Mouse (Mus musculus) lung, postnatal 36 days (tissue): ENCODE measurements at regions not wholly inside any gene's neighbourhood (a gene's known extent, or its start where the extent isn't known, plus 50 kb on each side); places are given as distances from the start of the nearest gene placed in this dataset.

Source experiments
- DNase-seq: peaks from one replicate; pipeline ENCODE4 v3.0.0; 2022; ENCODE audit warnings: mixed read lengths

DNA sequence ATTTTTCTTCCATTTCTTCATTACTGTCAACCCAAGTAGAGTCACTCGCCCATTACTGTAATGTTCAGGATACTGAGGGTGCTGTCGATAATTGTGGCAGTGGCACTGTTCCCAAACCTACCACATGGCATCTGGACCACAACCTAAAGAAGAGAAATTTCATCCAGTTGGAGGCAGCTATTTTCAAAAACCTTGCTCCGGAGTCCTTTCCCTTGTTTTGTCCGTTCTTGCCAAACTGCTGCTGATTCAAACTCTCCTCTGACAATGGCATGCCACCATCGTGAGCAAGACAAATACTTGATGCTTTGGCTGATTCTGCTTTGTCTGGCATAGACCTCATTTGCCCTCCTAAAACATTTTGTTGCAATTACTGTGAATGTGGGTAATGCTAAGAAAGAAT lies 176.9 kb upstream of the Spaca1 start:
- DNase-seq = no peak

DNA sequence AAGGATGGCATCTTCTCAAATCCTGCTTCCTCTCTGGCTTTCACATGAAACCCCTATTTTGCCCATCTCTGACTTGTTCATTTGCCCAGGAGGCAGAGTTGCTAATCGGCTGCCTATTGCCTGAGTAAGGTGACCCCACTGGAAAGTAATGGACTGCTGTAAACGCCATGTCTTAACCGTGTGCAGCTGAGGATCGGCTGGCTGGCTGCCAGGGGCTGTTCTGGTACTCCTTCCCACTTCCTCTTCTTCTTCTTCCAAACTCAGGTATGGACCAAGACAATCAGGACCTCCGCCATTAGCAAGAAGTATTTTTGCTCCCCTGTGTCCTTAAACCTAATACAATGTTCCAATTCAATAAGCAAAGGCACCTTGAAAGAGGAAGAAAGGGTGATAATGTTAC lies 177.6 kb upstream of the Spaca1 start:
- no peak for DNase-seq

DNA sequence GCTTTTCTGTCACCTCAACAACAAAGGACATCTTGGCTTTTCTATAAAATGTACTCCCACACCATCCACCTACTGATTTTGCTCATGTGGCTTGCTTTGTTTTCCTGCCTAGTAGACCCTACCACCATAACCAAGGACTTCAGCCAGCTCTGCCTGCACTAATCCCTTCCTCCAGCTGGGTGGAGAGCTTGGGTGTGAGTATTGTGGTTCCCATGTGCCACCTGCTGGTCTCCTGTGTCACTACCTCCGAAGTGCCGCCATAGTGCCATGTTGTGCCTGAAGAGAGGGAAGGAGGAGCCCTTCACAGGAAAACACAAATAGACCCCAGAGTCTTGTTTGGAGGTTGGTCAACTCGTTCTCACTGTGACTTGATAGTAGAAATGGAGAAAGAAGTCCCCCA lies 181.3 kb upstream of the Spaca1 start:
- peak; percentile 46 for DNase-seq

DNA sequence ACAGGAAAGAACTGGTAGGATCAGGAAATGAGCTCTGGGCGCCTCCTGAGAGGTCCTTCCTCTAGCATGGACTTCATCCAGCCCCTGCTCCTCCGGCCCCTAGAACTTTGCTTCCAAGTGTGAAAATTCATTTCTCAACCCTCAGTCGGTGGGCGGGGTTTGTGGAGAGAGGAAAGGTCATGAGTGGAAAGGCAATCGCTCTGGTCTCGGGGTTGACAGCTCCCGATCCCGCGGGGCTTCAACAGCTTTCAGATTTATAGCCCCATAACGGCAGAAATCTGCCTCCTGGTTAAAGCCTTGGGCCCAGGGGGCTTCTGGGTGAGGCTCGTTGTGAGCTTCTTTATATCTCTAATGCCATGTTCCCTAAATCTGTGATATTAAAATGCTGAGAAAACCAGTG lies 184.2 kb upstream of the Spaca1 start:
- DNase-seq = no peak

DNA sequence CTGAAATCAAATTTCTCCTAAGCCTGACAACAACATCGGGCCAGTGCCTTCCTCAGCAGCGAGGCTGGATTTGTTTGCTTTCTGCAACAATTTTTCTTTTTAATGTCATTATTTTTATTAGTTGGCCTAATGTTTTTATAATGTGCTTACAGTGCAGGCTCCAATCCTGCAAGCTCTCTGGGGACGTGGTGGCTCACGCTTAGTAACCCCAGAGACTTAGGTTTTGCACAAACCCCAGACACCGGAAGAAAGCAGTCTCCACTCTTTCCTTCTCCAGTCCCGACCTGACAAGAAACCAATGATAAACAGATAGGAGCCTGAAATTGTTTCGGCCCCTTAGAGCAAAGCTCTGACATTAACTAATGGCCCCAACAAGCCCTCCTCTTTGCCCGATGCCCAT lies 184.7 kb upstream of the Spaca1 start:
- DNase-seq = no peak

DNA sequence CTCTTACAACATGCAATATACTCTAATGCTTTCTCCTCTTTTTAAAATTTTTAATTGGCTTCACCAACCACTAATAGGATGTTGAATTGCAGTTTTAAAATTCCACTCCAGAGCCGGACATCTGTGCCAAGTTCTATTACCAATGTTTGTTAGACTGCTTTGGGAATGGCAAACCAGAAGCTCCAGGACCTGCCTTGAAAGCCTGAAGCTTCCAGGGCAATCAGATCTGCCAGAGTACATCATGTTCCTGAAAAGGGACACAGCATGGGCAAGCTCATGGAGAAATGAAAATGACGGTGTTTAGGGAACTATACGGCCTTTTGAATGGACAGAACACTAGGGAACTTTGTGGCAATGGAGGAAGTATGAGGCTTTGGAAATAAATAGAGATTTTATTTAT lies 187.8 kb upstream of the Spaca1 start:
- no peak for DNase-seq

DNA sequence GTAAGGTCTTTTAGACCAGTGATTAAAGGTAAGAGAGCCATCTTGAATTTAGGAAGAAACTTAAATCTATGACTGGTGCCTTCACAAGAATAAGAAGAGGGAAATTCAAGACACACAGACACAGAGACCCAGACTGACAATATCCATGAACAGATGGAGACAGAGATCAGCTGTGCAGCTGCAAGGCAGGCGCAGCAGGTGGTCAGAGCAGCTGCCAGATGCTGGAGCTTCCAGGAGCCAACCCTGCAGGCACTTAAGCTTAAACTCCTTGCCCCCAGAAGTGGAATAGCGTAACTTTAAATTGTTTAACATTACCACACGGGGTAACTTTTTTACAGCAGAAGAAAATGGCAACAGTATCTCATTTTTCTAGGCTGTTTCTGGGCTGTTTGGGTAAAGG lies 189.6 kb upstream of the Spaca1 start:
- DNase-seq = no peak

DNA sequence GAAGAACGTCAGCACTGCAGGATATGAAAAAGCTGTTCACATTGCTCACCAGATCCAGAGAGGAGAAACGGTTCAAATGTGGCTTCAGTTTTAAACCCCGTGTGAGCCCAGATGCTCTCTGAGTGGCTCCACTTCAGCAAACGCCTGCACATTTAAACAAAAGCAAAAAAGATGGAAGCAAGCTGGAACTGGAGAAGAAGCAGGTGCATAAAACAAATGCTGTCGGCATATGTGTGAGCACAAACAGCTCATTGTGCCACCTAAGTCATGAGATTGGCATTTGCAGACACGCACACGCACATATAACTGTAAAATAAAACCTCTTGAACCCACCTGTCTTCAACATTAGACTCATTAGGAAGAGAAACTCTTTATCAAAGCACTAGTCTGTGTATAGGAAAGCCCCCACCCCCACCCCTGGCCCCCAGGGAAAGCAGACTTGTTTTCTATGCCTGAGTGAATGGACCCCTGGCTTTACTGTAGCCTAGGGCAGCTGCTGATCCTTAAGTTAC lies 191.1 kb upstream of the Spaca1 start:
- no peak for DNase-seq

DNA sequence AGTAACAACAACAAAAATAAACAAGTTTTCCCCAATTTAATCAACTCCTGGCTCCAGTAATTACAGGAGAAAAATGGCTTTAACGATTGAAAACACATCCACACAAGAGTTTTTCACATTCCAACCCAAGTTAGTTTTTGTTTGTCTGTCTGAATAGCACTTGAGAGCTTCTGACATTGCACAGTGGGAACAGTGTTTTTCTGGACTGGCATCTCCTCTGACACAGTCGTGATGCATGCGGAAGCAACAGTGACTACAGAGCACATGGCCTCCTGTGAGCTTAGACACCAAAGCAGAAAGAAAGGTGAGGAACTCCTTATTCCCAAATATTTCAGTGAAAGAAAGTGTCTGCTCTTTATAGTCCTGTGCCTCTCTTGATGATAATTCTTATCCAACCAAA lies 191.7 kb upstream of the Spaca1 start:
- no peak for DNase-seq

DNA sequence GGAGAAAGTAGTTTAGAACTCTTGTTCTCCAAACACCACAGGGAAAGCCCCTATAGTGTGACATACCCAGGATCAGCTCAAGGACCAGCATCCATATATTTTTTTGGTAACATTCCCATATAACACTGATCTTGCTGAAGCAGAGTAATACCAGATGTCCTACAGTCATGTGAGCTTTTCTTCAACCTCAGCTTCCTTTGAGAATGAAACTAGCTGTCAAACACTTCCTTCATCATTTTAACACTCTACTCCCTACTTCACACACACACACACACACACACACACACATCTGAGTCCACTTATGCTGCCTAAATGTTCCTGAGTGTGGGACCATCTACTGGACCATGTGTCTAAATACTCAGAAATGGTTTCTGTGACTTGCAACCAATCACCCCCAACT lies 209.5 kb upstream of the Spaca1 start:
- DNase-seq = no peak

DNA sequence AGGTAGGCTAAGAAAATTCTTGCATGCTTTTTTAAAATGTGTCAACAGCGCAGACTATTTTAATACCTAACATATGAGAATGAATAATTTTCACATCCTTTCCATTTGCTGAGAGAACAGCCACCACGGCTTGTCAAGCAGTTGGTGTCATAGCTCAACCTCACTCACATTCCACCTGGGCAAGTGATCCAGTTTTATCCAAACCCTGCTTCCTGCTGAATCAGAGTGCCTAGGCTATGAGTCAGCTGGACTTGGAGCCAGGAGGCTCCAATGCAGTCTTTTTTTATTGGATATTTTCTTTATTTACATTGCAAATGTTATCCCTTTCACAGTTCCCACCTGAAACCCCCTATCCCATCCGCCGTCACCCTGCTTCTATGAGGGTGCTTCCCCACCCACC lies 210.5 kb upstream of the Spaca1 start:
- no peak for DNase-seq

DNA sequence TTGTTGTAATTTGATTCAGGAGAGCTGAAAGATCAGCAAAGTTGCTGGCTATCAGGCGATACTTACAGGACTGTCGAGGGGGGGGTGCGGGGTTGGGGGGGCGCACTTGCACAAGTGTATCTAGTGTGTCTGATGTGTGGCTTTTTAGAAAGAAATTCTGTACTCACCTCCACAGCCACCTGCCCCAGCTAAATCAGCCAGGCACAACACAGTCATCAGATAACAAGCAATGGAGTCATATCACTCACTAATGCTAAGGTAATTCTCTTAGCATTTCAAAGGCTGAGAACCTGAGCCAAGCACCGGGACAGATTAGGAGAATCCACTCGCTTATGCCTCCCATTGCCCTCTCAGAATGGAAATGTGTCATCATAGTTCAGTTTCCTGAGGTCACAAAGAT lies 211.8 kb upstream of the Spaca1 start:
- DNase-seq = no peak

DNA sequence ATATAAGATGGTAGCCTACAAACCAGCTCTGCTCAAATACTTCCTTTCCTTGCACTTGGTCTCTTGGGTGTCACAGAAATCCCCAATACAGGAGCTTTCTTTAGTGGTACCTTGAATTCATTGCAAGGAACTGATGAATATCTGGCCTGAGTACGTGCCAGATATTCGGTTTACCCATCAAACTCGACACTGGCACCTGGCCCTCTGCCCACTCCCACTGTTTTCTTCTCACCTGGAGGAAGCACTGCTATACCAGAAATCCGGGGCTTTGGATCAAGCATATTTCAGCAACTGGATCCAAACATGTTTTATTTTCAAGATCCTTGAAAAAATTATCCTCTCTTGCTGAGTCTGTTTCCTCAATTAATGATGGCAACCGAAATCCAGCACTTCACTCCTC lies 214.4 kb upstream of the Spaca1 start:
- DNase-seq = no peak

DNA sequence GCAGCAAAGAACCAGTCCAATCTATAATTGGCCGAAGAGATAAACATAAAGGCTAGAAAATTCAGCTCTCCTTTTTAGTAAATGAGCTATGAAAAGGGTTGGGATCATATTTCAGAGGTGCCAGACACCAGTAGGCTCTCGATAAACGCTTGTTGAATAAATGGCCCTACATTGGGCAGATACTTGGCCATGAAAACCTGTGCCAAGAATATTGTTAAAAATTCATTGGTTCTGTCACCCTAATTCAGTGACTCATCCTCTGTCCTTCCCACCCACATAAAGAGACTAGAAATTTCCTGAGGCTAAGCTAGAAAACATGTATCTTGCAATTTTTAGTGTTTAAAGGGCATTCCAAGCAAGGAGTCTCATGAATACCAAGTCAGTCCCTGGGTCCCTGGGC lies 224.3 kb upstream of the Spaca1 start:
- no peak for DNase-seq

DNA sequence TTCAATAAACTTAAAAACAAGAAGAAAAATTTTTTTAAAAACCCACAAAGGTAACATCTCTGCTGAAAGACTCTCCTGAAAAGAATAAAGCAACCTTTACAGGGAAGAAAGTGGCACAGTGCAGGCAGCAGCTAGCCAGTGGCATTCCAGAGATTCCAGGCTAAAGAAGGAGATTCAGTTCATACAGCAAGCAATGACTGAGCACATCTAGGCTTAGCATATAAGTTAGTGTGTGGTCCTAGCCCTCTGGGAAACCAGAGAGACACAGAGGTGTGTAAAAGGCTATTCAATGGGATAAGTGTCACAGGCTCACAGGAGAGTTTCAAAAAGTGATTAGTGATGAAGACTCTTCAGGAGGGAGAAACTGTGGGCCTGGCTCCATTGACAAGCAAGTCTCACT lies 225.4 kb upstream of the Spaca1 start:
- DNase-seq = no peak

DNA sequence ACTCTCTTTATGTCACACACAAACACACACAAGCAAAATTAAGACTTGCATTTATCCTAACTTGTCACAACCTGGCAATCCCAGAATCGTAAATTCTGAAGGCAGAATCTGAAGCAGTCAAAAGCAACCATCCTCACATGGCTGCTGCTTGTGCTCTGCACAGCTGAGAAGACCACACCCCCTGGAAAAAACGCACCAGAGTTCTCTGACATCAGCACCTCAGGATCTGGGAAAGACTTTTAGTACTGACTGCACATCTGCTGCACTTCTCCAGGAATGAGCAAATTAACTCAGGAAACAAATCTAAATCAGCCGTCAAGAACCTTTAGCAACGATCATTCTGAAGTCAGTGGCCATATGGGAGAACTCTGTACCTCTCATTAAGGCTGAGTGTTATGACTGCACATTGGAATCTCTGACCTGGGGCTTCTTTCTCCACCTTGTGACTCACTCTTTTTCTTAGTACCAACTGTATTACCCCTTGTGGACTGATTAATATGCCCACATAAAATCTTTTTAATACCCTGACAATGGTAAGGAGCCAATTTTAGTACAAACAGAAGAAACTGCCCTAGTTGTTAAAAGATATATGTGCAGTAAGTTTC lies 248.1 kb upstream of the Akirin2 start:
- DNase-seq = no peak

DNA sequence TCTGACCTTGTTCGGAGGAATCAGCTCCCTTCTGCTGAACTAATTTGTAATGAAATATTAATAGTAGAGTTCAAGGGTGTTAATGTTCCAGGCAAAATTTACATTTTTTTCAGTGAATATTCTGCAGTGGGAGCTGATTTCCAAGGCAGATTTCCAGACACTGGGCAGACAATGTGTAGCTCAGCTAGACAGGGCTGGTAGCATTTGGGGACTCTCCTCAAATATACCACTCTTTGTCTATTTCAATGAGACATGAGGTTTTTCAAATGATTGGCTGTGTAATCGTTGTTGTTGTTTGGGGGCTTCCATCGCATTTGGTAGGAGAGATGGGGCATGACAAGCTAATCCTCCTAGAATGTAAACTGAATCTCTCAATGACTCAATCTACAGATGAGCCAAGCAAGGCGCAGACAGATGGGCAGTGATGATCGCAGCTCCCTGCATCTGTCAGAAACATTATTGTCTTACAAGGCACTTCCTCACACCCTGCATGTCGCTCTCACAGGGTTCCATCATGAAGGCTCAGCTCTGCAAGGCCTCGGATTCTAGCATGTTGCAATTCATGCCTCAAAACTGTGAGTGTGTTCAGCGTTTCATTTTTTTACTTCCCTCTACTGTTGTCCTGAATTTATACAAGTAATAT lies 241.7 kb upstream of the Akirin2 start:
- DNase-seq = no peak

DNA sequence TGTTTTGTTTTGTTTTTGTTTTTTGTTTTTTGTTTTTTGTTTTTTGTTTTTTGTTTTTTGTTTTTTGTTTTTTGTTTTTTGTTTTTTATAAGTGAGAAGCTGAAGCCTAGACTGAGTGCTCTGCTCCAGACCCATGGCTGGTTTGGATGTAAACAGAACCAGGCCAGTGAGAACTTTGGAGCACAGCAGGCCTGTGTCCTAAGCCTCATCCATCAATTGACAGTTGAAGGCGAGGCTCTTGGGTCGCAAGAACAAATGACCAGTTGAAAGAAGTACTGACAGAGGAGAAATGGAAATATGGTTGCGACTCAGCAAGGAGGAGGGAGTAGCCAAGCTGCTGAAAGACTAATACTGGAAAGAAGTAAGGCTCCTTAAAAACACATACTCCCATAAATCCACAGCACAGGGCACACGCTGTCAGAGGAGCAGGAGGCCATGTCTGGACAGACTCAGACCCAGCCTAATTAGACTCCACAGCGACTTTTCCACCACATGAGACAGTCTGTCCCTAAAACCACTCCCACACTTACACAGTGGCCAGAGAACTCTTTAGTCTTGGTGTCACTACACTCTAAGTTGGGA lies 240.6 kb upstream of the Akirin2 start:
- no peak for DNase-seq

DNA sequence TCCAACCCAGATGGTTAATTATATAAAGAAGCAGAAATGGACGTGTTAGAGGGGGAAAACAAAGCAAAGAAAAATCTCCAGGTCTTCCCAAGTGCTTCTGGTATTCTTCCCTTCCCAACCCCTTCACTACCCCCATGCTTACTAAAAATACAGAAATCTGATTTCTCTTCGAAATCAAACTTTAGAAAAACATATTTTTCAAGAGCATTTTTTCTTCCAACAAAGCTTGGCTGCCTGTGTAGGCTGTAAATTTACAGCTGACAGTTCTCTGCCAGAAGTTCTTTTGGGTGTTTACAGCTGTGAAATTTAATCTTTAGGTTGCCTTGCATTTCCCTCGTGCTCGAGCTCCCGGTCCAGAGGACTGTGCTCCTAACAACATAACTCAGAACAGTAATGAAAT lies 234.9 kb upstream of the Akirin2 start:
- DNase-seq = no peak

DNA sequence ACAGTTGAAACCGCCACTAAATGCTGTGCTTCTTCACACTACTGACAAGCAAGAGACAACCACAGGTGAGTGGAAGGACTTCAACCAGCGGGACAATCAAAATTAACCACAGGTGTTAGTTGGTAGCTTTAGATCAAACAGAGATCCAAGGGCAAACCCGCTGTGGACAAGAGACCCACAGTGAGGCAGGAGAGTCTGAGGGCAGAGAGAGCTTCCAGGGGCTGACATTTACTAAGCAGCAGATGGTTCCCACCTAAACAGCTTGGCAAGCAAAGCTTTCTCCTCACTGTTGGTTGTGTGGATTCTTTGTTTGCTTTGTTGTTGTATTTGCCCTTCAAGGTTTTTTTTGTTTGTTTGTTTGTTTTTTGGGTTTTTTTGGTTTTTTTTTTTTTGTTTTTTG lies 227.9 kb upstream of the Akirin2 start:
- DNase-seq = no peak

DNA sequence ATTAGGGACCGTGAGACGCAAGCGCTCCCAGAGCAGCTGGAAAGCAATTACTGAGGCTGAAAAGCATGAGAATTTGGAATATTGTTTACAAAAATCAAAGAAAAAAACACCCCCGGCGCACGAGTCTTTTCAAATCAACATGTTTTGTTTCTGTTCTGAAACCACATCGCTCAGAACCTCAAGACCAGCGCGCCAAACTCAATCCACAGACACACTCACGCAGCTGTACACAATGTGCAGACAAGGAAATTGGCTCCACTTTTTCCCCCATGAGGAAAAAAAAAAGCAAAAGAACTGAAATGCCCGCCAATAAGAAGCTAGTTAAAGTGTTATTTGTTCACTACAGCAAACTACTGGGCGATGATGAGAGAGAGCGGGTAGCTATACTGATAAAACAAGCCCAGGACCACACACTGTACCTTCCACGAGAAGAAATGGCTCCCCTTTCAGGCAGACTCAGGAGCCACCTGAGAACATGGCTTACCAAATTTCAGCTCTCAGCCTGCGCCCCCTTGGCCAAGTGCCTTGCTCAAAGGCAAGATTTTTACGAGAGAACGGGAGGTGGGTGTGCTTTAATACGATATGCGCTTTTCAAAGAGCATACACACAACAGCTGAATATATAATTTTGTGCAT lies 222.5 kb upstream of the Akirin2 start:
- DNase-seq = peak; percentile 19

DNA sequence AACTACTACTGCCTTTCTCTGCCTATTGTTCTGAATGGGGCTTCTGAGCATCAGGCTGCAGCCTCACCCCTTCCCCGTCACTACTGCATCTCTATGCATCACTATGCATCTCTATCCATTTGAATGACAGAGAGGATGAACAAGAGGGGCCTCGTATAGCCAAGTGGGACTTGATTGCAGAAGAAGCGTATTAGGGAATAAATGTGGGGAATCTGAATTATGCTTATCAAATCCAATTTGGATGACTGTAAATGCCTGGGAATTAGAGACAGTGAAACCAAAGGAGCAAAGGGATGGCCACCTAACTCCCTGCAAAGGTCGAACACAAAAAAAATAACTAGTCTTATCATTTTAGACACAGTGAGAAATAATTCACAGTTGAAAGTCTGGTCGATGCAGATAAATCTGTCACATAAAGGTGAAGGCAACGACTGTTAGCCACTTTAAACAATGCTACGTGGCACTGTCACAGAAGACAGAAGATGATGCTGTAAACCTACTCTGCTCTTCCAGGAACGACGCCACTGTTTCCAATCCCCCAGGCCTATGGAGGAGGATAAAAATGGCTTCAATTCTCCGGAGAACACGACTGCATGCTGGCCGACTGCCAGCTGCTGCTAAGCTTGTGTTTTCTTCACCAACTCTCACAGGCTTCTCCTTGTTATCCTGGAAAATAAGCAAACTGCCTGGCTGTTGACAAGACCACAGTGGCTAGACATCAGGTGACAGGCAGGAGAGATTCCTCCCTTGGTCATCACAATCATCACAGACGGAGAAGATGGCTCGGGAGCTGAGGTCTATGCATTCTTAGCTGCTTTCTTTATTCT lies 213.6 kb upstream of the Akirin2 start:
- no peak for DNase-seq

DNA sequence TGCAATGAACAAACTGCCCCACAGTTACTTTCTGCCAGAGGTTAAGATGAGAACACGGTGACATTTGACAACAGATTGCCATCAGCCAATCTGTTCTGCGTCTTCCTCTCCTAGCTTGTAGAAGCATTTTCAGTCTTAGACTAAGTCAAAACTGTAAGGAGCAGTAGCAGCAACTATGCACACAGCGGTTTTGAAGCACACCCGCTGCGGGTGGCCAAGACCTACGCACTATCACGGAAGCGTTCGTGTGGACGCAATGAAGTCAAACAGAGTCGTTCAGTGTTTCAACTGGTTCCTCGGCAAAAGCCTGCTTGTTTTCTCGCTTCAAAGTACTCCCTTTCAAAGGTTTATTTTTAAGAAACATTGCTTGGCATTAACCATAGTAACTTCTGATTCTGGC lies 212.9 kb upstream of the Akirin2 start:
- DNase-seq = no peak
